Mouse (Mus musculus): ENCODE data around the gene Fam129c. TPM values are rescaled to one million over a fixed set of nuclear protein-coding genes. Genes with fewer than 3 reads are reported as not detected.
A peak's percentile ranks its signal among the peaks of the same experiment; 100 is the strongest.

The Fam129c gene
- polyA plus RNA-seq, 1 experiment: 2.7 TPM

DNA sequence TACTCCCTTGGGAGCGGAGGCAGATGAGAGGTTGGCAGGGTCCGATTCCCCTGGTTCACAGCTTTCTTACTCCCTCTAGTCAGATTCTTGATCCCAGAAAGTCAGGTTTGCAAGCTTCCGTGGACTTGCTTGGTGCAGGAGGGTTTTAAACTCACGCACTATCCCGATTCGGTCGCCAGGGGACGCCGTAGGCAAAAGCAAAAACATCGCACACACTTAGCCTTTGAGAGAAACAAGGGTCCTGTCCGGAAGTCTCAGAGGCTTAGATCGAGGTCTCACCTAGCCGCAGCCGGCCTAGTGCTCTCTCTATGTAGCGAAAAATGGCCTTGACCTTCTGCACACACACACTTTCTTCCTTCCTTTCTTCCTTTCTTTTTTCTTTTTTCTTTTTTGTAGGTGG lies 36.0 kb upstream of the Fam129c start:
- TF ChIP-seq CTCF (IDR thresholded peaks at IDR 0.05; ENCODE audit: low read depth, low read length): peak; percentile 98
- TF ChIP-seq POLR2A (IDR thresholded peaks at IDR 0.05; ENCODE audit: borderline replicate concordance, low read depth, low read length): no peak
- peaks cover 6% of the 10 kb centered on the region for H3K4me1 ChIP-seq (ENCODE audit: control insufficient read depth, insufficient read depth, low read length)
- no peak overlapping the region for H3K4me3 ChIP-seq (ENCODE audit: insufficient read depth, low read length)
- H3K27ac ChIP-seq (ENCODE audit: insufficient read depth, low read depth, low read length): no peak overlapping the region

DNA sequence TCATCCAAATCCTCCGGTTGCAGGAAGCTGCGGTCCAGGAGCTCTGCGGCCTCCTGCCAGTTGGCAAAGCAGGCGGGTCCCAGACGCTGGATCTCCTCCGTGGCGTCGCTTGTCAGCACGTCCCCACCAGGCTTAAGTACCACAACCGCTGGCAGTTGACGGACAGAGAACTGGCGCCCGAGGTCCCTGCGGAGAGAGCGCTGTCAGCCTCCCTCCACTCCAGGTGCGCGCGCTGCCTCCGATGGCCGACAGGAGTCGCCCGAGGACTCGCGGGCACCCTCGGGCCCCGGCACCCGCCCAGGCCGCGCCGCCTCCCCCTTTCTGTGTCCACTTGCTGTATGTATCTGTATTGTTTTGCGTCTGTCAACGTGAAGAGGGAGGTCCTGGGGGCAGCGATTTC lies 34.7 kb upstream of the Fam129c start:
- H3K27ac ChIP-seq (ENCODE audit: insufficient read depth, low read depth, low read length): no peak overlapping the region
- peaks cover 16% of the 10 kb centered on the region for H3K4me1 ChIP-seq (ENCODE audit: control insufficient read depth, insufficient read depth, low read length)
- TF ChIP-seq CTCF (IDR thresholded peaks at IDR 0.05; ENCODE audit: low read depth, low read length) (peak; percentile 53; the same call in 1 of the 2 replicates), POLR2A (IDR thresholded peaks at IDR 0.05; ENCODE audit: borderline replicate concordance, low read depth, low read length) (no peak)
- peak overlapping the region; percentile 20; the same call in 1 of the 2 replicates for H3K4me3 ChIP-seq (ENCODE audit: insufficient read depth, low read length)

DNA sequence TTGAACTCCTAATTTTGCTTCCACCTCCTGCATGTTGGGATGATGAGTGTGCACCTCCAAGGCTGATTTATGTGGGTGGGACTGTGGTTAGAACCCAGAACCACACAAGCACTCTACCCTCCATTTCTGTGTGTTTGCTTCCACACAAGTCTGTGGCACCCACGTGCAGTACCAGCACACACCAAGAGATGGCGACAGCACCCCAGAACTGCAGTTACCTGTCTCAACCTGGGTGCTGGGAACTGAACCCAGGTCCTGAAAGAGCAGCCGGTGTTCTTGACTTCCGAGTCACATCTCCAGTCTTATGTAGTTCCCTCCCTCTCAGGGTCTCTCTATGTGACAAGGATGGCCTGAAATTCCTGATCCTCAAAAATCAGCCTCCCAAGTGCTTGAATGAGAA lies 33.5 kb upstream of the Fam129c start:
- H3K4me1 ChIP-seq (ENCODE audit: control insufficient read depth, insufficient read depth, low read length): peaks cover 20% of the 10 kb centered on the region

GRCm38 (mm10) chr8:71566501-71566900 lies 30.9 kb upstream of the Fam129c start, which contains the start of gene Nxnl1:
Gene Nxnl1 (minus strand): TSS chr8:71566601.
- peaks cover 29% of the 10 kb centered on the region for H3K4me1 ChIP-seq (ENCODE audit: control insufficient read depth, insufficient read depth, low read length)
- TF ChIP-seq POLR2A (IDR thresholded peaks at IDR 0.05; ENCODE audit: borderline replicate concordance, low read depth, low read length) (no peak), CTCF (IDR thresholded peaks at IDR 0.05; ENCODE audit: low read depth, low read length) (no peak)
- H3K27ac ChIP-seq (ENCODE audit: insufficient read depth, low read depth, low read length): peak within 1 kb of the TSS; percentile 82; the same call in 1 of the 2 replicates
- H3K4me3 ChIP-seq (ENCODE audit: insufficient read depth, low read length): no peak within 1 kb of the TSS

More for the DNA sequence above, 33.5 kb upstream of the Fam129c start:
- Histone ChIP-seq H3K4me3 (ENCODE audit: insufficient read depth, low read length) (no peak overlapping the region), H3K27ac (ENCODE audit: insufficient read depth, low read depth, low read length) (no peak overlapping the region)
- TF ChIP-seq CTCF (IDR thresholded peaks at IDR 0.05; ENCODE audit: low read depth, low read length) (no peak), POLR2A (IDR thresholded peaks at IDR 0.05; ENCODE audit: borderline replicate concordance, low read depth, low read length) (no peak)

GRCm38 (mm10) chr8:71567587-71567986 lies 29.9 kb upstream of the Fam129c start:
- H3K4me3 ChIP-seq (ENCODE audit: insufficient read depth, low read length): no peak overlapping the region
- H3K4me1 ChIP-seq (ENCODE audit: control insufficient read depth, insufficient read depth, low read length): peaks cover 29% of the 10 kb centered on the region
- H3K27ac ChIP-seq (ENCODE audit: insufficient read depth, low read depth, low read length): peak overlapping the region; percentile 82
- no peak for TF ChIP-seq POLR2A (IDR thresholded peaks at IDR 0.05; ENCODE audit: borderline replicate concordance, low read depth, low read length)

GRCm38 (mm10) chr8:71568387-71568937 lies 29.0 kb upstream of the Fam129c start, which contains the start of gene Slc27a1:
Gene Slc27a1 (plus strand): TSS chr8:71568882.
- no peak for TF ChIP-seq POLR2A (IDR thresholded peaks at IDR 0.05; ENCODE audit: borderline replicate concordance, low read depth, low read length)
- TF ChIP-seq CTCF (IDR thresholded peaks at IDR 0.05; ENCODE audit: low read depth, low read length): no peak; the same call in 1 of the 2 replicates
- peak within 1 kb of the TSS; percentile 62 for H3K4me3 ChIP-seq (ENCODE audit: insufficient read depth, low read length)
- H3K4me1 ChIP-seq (ENCODE audit: control insufficient read depth, insufficient read depth, low read length): peaks cover 29% of the 10 kb centered on the region
- peak within 1 kb of the TSS; percentile 82 for H3K27ac ChIP-seq (ENCODE audit: insufficient read depth, low read depth, low read length)

GRCm38 (mm10) chr8:71568941-71569340 lies 28.5 kb upstream of the Fam129c start:
- H3K4me3 ChIP-seq (ENCODE audit: insufficient read depth, low read length): peak overlapping the region; percentile 62
- H3K4me1 ChIP-seq (ENCODE audit: control insufficient read depth, insufficient read depth, low read length): peaks cover 29% of the 10 kb centered on the region
- TF ChIP-seq POLR2A (IDR thresholded peaks at IDR 0.05; ENCODE audit: borderline replicate concordance, low read depth, low read length) (no peak), CTCF (IDR thresholded peaks at IDR 0.05; ENCODE audit: low read depth, low read length) (no peak)
- H3K27ac ChIP-seq (ENCODE audit: insufficient read depth, low read depth, low read length): peak overlapping the region; percentile 52

- TF ChIP-seq CTCF (IDR thresholded peaks at IDR 0.05; ENCODE audit: low read depth, low read length) (no peak), POLR2A (IDR thresholded peaks at IDR 0.05; ENCODE audit: borderline replicate concordance, low read depth, low read length) (no peak)
- H3K4me3 ChIP-seq (ENCODE audit: insufficient read depth, low read length): peak overlapping the region; percentile 62
- H3K4me1 ChIP-seq (ENCODE audit: control insufficient read depth, insufficient read depth, low read length): peaks cover 29% of the 10 kb centered on the region
- peak overlapping the region; percentile 52 for H3K27ac ChIP-seq (ENCODE audit: insufficient read depth, low read depth, low read length)
Observed at GRCm38 (mm10) chr8:71569366-71570290, 27.8 kb upstream of the Fam129c start.

DNA sequence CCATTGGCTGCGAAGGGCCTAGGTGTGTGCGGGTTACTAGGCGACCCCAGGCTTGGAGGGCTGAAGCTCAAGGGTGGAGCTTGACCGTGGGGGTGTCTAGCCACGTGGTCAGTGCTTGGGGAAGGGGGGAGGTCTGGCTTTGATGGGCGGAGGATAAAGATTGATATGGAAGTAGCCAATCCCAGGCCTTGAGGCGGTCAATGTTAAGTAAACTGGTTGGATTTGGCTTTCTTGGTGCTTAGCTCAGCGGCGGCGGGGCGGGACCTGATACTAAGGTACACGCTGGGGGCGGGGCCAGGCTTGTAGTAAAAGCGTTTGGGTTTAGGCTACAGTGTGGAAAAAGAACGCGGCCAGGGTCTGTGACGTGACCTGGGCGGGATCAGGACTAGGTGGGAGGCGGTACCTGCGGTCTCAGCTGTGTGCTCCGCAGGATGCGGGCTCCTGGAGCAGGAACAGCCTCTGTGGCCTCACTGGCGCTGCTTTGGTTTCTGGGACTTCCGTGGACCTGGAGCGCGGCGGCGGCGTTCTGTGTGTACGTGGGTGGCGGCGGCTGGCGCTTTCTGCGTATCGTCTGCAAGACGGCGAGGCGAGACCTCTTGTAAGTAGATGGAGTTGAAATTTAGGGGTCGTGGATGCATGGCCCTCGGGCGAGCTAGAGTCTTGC lies 27.0 kb upstream of the Fam129c start:
- H3K4me1 ChIP-seq (ENCODE audit: control insufficient read depth, insufficient read depth, low read length): peaks cover 29% of the 10 kb centered on the region
- H3K27ac ChIP-seq (ENCODE audit: insufficient read depth, low read depth, low read length): peak overlapping the region; percentile 43
- TF ChIP-seq CTCF (IDR thresholded peaks at IDR 0.05; ENCODE audit: low read depth, low read length): no peak
- no peak for TF ChIP-seq POLR2A (IDR thresholded peaks at IDR 0.05; ENCODE audit: borderline replicate concordance, low read depth, low read length)
- H3K4me3 ChIP-seq (ENCODE audit: insufficient read depth, low read length): peak overlapping the region; percentile 78

Data from bone marrow macrophage, adult 2 months (primary cell).